Mouse (Mus musculus): ENCODE results near the gene Mark3.

The Mark3 gene

GRCm38 (mm10) chr12:111674850-111675486, 100.6 kb downstream of the Mark3 start:
- TF ChIP-seq GATA4 (IDR thresholded peaks at IDR 0.05; ENCODE audit: insufficient replicate concordance, low read length): no peak

DNA sequence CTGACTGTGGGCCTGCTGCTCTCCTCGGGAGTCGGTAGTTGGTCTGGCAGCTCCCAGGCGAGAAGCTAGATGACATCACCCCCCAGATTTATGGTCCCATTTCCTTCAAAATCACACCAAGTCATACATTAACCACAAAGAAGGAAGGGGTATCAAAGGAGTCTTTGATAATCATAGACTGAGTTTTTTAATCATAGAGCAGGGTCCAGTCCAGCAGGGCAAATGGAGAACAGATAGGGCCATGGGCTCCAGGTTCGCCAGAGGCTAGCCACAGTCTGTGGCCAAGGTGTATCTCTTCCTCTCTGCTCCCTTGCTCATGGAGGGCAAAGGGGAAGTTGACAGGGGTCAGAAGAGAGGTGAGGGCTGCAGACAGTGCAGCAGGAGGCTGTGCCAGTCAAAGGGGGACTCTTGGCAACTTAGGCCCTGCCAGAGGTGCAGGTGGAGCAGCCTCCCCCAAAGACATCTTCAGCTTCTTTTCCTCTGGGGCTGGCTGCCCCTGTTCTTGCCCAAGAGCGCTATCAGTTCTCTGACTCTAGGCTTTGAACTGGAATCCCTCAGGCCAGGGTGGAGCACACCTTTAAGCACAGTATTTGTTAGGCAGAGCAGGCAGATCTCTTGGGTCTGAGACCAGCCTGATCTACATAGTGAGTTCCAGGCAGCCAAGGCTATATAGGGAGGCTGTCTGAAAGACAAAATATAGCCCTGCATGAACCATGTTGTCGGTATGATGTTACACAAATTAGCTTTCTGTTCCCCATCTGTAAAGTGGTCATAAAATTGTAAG, 101.7 kb downstream of the Mark3 start:
- TF ChIP-seq GATA4 (IDR thresholded peaks at IDR 0.05; ENCODE audit: insufficient replicate concordance, low read length): no peak

GRCm38 (mm10) chr12:111677421-111677820, 103.1 kb downstream of the Mark3 start:
- no peak for TF ChIP-seq GATA4 (IDR thresholded peaks at IDR 0.05; ENCODE audit: insufficient replicate concordance, low read length)

DNA sequence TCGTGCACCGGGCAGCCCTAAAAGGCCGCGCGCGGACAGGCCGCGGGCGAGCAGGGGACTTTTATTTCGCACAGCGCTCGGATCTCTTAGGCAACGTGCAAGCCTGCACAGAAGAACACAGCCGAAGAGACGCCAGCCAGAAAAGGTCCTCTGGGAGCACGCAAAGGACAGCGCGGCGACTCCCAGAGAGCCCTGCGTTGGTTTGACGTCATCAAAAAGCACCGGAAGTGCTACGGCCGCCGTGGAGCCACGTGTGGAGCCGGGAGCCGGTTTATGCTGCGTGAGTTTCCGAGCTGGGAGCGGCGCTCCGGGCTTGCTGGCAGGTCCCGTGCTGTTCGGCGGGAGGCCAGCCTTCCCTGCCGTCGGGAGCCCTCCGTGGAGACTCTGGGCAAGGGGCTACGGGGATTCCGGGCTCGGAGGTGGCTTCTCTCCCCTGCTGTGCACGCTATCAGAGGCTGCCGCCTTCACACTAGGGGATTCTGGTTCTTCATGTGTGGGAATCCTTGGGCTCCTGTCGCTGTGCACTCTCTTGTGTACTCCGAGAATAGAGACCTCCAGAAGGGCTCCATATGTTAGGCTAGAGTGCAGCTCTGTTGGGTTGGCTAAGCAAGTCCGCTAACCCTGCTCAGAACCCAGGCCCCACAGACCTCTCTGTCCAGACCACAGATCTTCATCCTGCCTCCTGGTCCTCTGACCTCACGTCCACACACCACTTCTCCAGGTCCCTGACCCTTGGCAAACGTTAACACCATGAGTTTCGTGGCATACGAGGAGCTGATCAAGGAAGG, 103.8 kb downstream of the Mark3 start, which contains the start of gene Trmt61a:
Trmt61a (plus strand) TSS at position 224 of the 788 bp plus-strand sequence.
- no peak for TF ChIP-seq GATA4 (IDR thresholded peaks at IDR 0.05; ENCODE audit: insufficient replicate concordance, low read length)

- no peak for TF ChIP-seq GATA4 (IDR thresholded peaks at IDR 0.05; ENCODE audit: insufficient replicate concordance, low read length)
Observed at GRCm38 (mm10) chr12:111678670-111678933, 104.3 kb downstream of the Mark3 start.

DNA sequence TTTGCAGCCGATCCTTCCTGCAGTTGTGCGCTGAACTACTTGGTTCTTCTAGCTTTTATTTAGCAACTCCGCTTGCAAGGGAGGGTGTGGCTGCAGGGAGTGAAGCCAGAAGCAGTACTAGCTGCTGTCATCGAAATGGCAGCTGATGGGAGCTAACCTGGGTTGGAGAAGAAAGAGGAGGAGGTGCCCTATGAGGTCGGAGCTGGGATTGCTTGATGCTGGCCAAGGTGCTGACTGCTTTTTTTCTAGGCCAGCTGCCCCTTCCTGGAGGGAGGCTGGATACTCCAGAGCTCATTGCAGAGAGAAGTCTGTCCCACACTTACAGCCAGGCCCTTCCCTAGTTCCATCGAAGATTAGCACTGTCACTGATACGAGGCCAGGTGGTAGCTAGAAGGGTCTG, 104.7 kb downstream of the Mark3 start:
- TF ChIP-seq GATA4 (IDR thresholded peaks at IDR 0.05; ENCODE audit: insufficient replicate concordance, low read length): no peak

DNA sequence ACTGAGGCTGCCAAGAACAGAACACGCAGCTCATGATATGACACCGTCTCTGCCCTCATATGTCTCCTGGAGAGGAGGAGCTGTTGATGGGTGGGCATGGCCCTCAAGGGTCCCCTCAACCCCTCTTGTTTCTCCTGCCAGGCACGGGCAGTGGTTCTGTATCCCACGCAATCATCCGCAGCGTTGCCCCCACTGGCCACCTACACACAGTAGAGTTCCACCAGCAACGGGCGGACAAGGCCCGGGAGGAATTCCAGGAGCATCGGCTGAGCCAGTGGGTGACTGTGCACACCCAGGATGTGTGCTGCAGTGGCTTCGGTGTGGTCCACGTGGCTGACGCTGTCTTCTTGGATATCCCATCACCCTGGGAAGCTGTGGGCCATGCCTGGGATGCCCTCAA, 106.3 kb downstream of the Mark3 start:
- no peak for TF ChIP-seq GATA4 (IDR thresholded peaks at IDR 0.05; ENCODE audit: insufficient replicate concordance, low read length)

- no peak for TF ChIP-seq GATA4 (IDR thresholded peaks at IDR 0.05; ENCODE audit: insufficient replicate concordance, low read length)
Observed at GRCm38 (mm10) chr12:111681305-111681704, 107.0 kb downstream of the Mark3 start.

GRCm38 (mm10) chr12:111682003-111682402, 107.7 kb downstream of the Mark3 start:
- no peak for TF ChIP-seq GATA4 (IDR thresholded peaks at IDR 0.05; ENCODE audit: insufficient replicate concordance, low read length)

- no peak for TF ChIP-seq GATA4 (IDR thresholded peaks at IDR 0.05; ENCODE audit: insufficient replicate concordance, low read length)
Observed at GRCm38 (mm10) chr12:111682806-111683205, 108.5 kb downstream of the Mark3 start.

GRCm38 (mm10) chr12:111686390-111686789, 112.1 kb downstream of the Mark3 start:
- TF ChIP-seq GATA4 (IDR thresholded peaks at IDR 0.05; ENCODE audit: insufficient replicate concordance, low read length): no peak

GRCm38 (mm10) chr12:111687350-111688068, 113.2 kb downstream of the Mark3 start:
- TF ChIP-seq GATA4 (IDR thresholded peaks at IDR 0.05; ENCODE audit: insufficient replicate concordance, low read length): no peak

- TF ChIP-seq GATA4 (IDR thresholded peaks at IDR 0.05; ENCODE audit: insufficient replicate concordance, low read length): no peak
Observed at GRCm38 (mm10) chr12:111688069-111688428, 113.7 kb downstream of the Mark3 start.

DNA sequence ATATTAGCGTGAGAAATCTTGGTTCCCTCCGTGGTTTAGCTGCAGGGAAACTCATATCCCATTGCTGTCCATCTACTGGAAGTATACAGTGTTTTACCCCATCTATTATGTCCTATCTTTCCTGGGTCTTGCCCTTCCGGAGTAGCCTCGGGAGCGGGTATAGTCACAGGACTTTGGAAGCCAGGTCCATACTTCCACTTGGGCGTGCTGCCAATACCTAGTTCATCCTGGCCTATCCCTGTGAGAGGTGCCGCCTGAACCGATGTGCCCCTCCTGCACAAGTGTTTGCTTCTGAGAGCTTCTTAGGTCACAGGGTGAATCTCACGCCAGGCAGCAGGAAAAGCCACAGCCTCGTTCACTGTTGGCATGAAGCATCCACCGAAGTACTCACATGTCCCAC, 115.1 kb downstream of the Mark3 start:
- TF ChIP-seq GATA4 (IDR thresholded peaks at IDR 0.05; ENCODE audit: insufficient replicate concordance, low read length): no peak

GRCm38 (mm10) chr12:111691346-111691872, 117.1 kb downstream of the Mark3 start:
- TF ChIP-seq GATA4 (IDR thresholded peaks at IDR 0.05; ENCODE audit: insufficient replicate concordance, low read length): no peak

Measured in liver, adult (tissue).